Mouse (Mus musculus) brown adipose tissue, adult 24 weeks (tissue): Measurements from ENCODE around the gene Apba1. TPM values are rescaled to one million over a fixed set of nuclear protein-coding genes. Genes with fewer than 3 reads are reported as not detected.

Source experiments
- H3K27ac ChIP-seq: fragments of 200-500 bp; replicated peaks from 2 replicates; pipeline ENCODE4 v1.5.1; 2012; ENCODE audit warnings: low read depth, mild to moderate bottlenecking, low read length
- H3K4me1 ChIP-seq: fragments of 200-500 bp; 2 replicates; pipeline ENCODE4 v1.6.1; 2012; ENCODE audit warnings: low read length, mixed read lengths; ENCODE audit not compliant: control insufficient read depth, insufficient read depth, insufficient read length
- H3K4me3 ChIP-seq: fragments of 200-500 bp; 2 replicates; pipeline ENCODE4 v1.5.1; 2012; ENCODE audit warnings: low read depth, mild to moderate bottlenecking, low read length, moderate library complexity; ENCODE audit not compliant: insufficient read depth
- polyA plus RNA-seq: library from polyadenylated mRNA; stranded (reverse); fragments of >200 nt; gene quantifications from 2 replicates; pipeline ENCODE4 v1.2.4, GENCODE M21; 2012; ENCODE audit not compliant: missing spikeins, insufficient read depth, insufficient read length

The Apba1 gene
- polyA plus RNA-seq, result 0.79 and 0.91 TPM in 2 replicates

DNA sequence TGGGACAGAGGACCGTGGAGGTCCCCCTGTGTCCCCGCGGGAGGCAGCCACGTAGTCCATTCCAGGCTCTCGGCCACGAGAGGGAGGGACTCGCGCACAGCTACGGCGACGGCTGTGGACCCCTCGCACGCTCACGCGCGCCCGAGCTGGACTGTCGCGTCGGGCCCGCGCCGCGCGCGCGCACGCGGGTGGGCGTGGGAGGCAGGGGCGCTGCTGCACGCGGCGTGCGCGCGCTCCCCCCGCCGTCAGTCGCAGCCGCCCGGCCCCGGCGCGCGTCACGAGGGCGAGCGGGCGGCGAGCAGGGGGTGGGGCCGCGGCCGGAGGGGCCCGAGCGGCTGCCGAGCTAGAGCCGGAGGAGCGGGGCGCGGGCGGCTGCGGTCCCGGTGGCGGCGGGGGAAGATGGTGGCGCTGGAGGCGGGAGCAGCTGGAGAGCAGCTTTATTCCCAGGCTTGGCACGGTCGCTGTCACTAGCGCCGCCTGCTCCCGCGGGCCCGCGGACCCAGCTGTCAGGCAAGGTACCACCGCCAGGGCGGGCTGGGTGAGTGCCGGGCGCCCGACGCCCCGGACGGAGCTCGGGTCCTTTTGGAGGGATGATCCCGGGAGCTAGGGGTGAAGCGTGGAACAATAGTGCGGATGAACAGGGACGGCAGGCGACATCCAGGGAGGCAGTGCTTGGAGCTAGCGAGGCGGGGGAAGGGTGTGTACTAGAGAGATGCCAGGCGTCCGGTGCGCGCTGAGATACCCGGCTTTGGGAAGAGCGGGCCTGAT is at the start of gene Apba1:
TSS of gene Apba1 (plus strand) at position 334 of the 768 bp plus-strand sequence.
- peak within 1 kb of the TSS; percentile 45 for H3K27ac ChIP-seq
- peak within 1 kb of the TSS; percentile 64 for H3K4me3 ChIP-seq

GRCm38 (mm10) chr19:23746506-23746905 is 12.2 kb upstream of the Apba1 start:
- H3K27ac ChIP-seq, result no peak overlapping the region
- no peak overlapping the region for H3K4me3 ChIP-seq
- no peaks in the 10 kb centered on the region for H3K4me1 ChIP-seq

More for the DNA sequence above, at the start of gene Apba1:
- no peaks in the 10 kb centered on the region for H3K4me1 ChIP-seq

DNA sequence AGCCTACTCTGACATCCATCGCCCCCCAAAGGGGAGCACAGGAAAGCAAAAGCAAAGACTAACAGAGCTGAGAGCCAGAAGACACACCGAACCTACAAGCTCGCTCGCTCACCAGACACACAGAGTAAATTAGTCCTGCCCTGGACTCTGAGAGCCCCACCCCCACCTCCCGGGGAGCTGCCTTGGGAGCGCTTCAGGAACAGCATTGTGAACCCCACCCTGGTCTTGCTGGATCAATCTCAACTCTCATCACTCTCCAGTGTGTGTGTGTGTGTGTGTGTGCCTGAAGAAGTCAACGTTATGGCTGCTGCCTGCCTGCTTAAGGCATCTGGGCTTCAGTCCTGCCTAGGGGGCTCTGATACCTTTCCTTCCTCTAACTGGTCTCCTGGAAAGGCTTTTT is 1.7 kb upstream of the Apba1 start:
- no peaks in the 10 kb centered on the region for H3K4me1 ChIP-seq
- H3K27ac ChIP-seq, result no peak overlapping the region
- H3K4me3 ChIP-seq, result no peak overlapping the region

- H3K27ac ChIP-seq, result peak overlapping the region; percentile 45
- peak overlapping the region; percentile 64 for H3K4me3 ChIP-seq
- no peaks in the 10 kb centered on the region for H3K4me1 ChIP-seq
These were observed 630 bp upstream of the Apba1 start for GRCm38 (mm10) chr19:23757961-23758553.

- H3K4me3 ChIP-seq, result peak overlapping the region; percentile 64
- 0 out of 2 replicates have a peak overlapping the region, but pooled peaks have one; percentile 31 for H3K27ac ChIP-seq
- H3K4me1 ChIP-seq, result no peaks in the 10 kb centered on the region
These were observed 747 bp downstream of the Apba1 start for GRCm38 (mm10) chr19:23759322-23759945.

GRCm38 (mm10) chr19:23763371-23763770 is 4.7 kb downstream of the Apba1 start:
- Histone ChIP-seq H3K4me3 (no peak overlapping the region), H3K27ac (no peak overlapping the region), H3K4me1 (no peaks in the 10 kb centered on the region)

GRCm38 (mm10) chr19:23764051-23764450 is 5.4 kb downstream of the Apba1 start:
- no peak overlapping the region for H3K4me3 ChIP-seq
- H3K27ac ChIP-seq, result no peak overlapping the region
- no peaks in the 10 kb centered on the region for H3K4me1 ChIP-seq

GRCm38 (mm10) chr19:23768864-23769263 is 10.2 kb downstream of the Apba1 start:
- H3K27ac ChIP-seq, result no peak overlapping the region
- H3K4me3 ChIP-seq, result no peak overlapping the region
- no peaks in the 10 kb centered on the region for H3K4me1 ChIP-seq

DNA sequence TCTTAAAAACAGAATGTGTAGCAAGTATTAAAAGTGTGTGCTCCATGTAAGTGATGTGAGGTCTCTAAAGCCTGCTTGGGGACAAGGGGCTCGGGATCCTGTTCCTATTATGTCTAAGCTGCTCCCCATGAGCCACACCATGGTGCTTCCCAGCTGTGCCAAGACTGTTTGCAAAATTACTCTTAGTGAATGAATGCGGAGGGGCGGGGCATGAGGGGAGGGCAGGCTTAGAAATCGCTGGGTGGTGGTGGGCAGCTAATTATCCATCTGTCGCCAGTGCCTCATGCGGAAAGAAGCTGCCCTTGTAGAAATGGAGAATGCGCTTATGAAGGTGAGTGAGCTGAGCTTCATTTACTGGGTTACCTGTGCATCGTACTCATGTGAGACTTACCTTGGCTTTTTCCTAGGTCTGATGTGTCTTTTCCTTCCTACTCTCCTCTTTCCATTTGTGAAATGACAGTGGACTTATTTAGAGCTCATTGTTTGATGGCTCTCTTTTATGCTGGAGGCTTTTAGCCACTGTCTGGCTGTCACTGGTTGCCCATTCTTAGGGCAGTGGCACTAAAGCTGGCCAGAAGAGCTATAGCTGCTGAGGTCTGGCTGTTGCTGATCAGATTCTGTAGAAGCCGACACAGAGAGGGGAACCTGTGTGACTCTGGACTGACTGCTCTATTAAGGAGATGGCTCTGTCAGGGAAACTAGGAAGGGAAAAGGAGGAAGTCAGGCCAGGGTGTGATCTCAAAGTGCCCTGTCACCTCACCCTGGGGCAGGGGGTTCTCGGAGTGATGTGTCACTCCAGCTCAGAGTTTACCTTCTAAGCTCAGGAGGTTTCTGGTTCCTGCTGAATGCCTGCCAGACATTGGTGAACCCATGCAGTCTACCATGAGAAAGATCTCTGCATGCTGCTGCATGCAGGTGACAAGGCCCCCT is 12.1 kb downstream of the Apba1 start:
- H3K27ac ChIP-seq, result no peak overlapping the region
- H3K4me1 ChIP-seq, result no peaks in the 10 kb centered on the region
- no peak overlapping the region for H3K4me3 ChIP-seq

GRCm38 (mm10) chr19:23771971-23772370 is 13.3 kb downstream of the Apba1 start:
- Histone ChIP-seq H3K4me3 (no peak overlapping the region), H3K27ac (no peak overlapping the region), H3K4me1 (no peaks in the 10 kb centered on the region)

GRCm38 (mm10) chr19:23775356-23775755 is 16.7 kb downstream of the Apba1 start:
- H3K27ac ChIP-seq, result no peak overlapping the region
- H3K4me1 ChIP-seq, result no peaks in the 10 kb centered on the region

GRCm38 (mm10) chr19:23779130-23779529 is 20.4 kb downstream of the Apba1 start:
- H3K4me3 ChIP-seq, result no peak overlapping the region
- no peaks in the 10 kb centered on the region for H3K4me1 ChIP-seq
- no peak overlapping the region for H3K27ac ChIP-seq

More at GRCm38 (mm10) chr19:23775356-23775755, 16.7 kb downstream of the Apba1 start:
- H3K4me3 ChIP-seq, result no peak overlapping the region

GRCm38 (mm10) chr19:23780105-23780504 is 21.4 kb downstream of the Apba1 start:
- Histone ChIP-seq H3K27ac (no peak overlapping the region), H3K4me1 (no peaks in the 10 kb centered on the region), H3K4me3 (no peak overlapping the region)

DNA sequence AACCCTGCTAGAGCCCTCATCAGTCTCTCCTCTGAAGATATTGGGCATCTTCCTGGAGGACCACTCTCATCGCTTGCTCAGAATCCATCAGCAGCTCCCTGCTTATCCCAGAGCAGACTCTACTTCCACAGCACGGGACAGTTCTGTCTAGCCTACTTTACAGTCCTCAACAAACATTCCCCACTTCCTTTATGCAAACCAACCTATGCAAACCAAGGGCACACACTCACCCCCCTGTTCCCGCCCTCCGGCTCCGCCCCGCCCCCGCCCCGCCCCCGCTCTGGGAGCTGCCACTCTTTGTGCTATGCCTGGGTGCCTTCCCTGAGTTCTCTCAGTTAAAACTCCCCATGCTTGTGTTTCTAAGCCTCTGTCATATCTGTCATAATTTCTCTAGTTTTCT is 23.3 kb downstream of the Apba1 start:
- H3K27ac ChIP-seq, result no peak overlapping the region
- no peak overlapping the region for H3K4me3 ChIP-seq
- H3K4me1 ChIP-seq, result no peaks in the 10 kb centered on the region
